Mouse (Mus musculus): ENCODE data around the gene Cfi.

Gene Cfi

GRCm38 (mm10) chr3:129877327-129877726, 41.6 kb downstream of the Cfi start:
- no peak for DNase-seq (ENCODE audit: low spot score)

- DNase-seq (ENCODE audit: low spot score): peak; percentile 90
Measured at GRCm38 (mm10) chr3:129878405-129879021, 42.8 kb downstream of the Cfi start, which contains the start of gene Pla2g12a. Gene Pla2g12a (plus strand): TSS chr3:129878606.

- DNase-seq (ENCODE audit: low spot score): peak; percentile 38
Measured at GRCm38 (mm10) chr3:129879131-129879757, 43.6 kb downstream of the Cfi start.

- DNase-seq (ENCODE audit: low spot score): no peak
Measured at GRCm38 (mm10) chr3:129879913-129880312, 44.2 kb downstream of the Cfi start.

GRCm38 (mm10) chr3:129880925-129881593, 45.4 kb downstream of the Cfi start:
- no peak for DNase-seq (ENCODE audit: low spot score)

- no peak for DNase-seq (ENCODE audit: low spot score)
Measured at GRCm38 (mm10) chr3:129885577-129885976, 49.9 kb downstream of the Cfi start.

- DNase-seq (ENCODE audit: low spot score): no peak
Measured at GRCm38 (mm10) chr3:129886430-129886829, 50.7 kb downstream of the Cfi start.

- DNase-seq (ENCODE audit: low spot score): no peak
Measured at GRCm38 (mm10) chr3:129887779-129888517, 52.3 kb downstream of the Cfi start.

GRCm38 (mm10) chr3:129892003-129892402, 56.3 kb downstream of the Cfi start:
- DNase-seq (ENCODE audit: low spot score): no peak

GRCm38 (mm10) chr3:129893143-129893542, 57.5 kb downstream of the Cfi start:
- DNase-seq (ENCODE audit: low spot score): no peak

GRCm38 (mm10) chr3:129896591-129896990, 60.9 kb downstream of the Cfi start:
- no peak for DNase-seq (ENCODE audit: low spot score)

- DNase-seq (ENCODE audit: low spot score): no peak
Measured at GRCm38 (mm10) chr3:129898886-129899285, 63.2 kb downstream of the Cfi start.

GRCm38 (mm10) chr3:129901271-129901809, 65.7 kb downstream of the Cfi start, which contains the start of gene Casp6:
Gene Casp6 (plus strand): TSS chr3:129901425.
- peak; percentile 88 for DNase-seq (ENCODE audit: low spot score)

- no peak for DNase-seq (ENCODE audit: low spot score)
Measured at GRCm38 (mm10) chr3:129903369-129903768, 67.7 kb downstream of the Cfi start.

GRCm38 (mm10) chr3:129903866-129904265, 68.2 kb downstream of the Cfi start:
- no peak for DNase-seq (ENCODE audit: low spot score)

GRCm38 (mm10) chr3:129904381-129905132, 68.9 kb downstream of the Cfi start:
- no peak for DNase-seq (ENCODE audit: low spot score)

GRCm38 (mm10) chr3:129912025-129912424, 76.3 kb downstream of the Cfi start:
- DNase-seq (ENCODE audit: low spot score): no peak

GRCm38 (mm10) chr3:129913241-129913640, 77.6 kb downstream of the Cfi start:
- no peak for DNase-seq (ENCODE audit: low spot score)

GRCm38 (mm10) chr3:129917424-129917823, 81.7 kb downstream of the Cfi start:
- DNase-seq (ENCODE audit: low spot score): no peak

- DNase-seq (ENCODE audit: low spot score): peak; percentile 69
Measured at GRCm38 (mm10) chr3:129918434-129918833, 82.8 kb downstream of the Cfi start.

- no peak for DNase-seq (ENCODE audit: low spot score)
Measured at GRCm38 (mm10) chr3:129923581-129923980, 87.9 kb downstream of the Cfi start.

Data from lung, postnatal 25 days (tissue).